Mouse (Mus musculus) liver, adult 2 months (tissue): ENCODE data around the gene Dclk1. TPM values are rescaled to one million over a fixed set of nuclear protein-coding genes. Genes with fewer than 3 reads are reported as not detected.

Source experiments
- DNase-seq: peaks from one replicate; pipeline ENCODE4 v3.0.0-alpha.2; 2011; ENCODE audit warnings: low read depth, low spot score; ENCODE audit errors: extremely low read depth
- H3K27ac ChIP-seq: fragments of 200-500 bp; replicated peaks from 2 replicates; pipeline ENCODE4 v1.5.1; 2012; ENCODE audit warnings: low read depth, mild to moderate bottlenecking, control low read depth, inconsistent platforms, low read length; ENCODE audit not compliant: insufficient read depth
- H3K27me3 ChIP-seq: fragments of 200-500 bp; 2 replicates; pipeline ENCODE4 v1.6.1; 2012; ENCODE audit warnings: mild to moderate bottlenecking, moderate library complexity, low read length, inconsistent platforms; ENCODE audit not compliant: control insufficient read depth, insufficient read depth
- H3K36me3 ChIP-seq: fragments of 200-500 bp; 2 replicates; pipeline ENCODE4 v1.6.1; 2012; ENCODE audit warnings: low read length, inconsistent platforms; ENCODE audit not compliant: control insufficient read depth, insufficient read depth
- H3K4me1 ChIP-seq: fragments of 200-500 bp; 2 replicates; pipeline ENCODE4 v1.6.1; 2011; ENCODE audit warnings: low read length; ENCODE audit not compliant: control insufficient read depth, insufficient read depth
- H3K4me3 ChIP-seq: fragments of 200-500 bp; 2 replicates; pipeline ENCODE4 v1.5.1; 2011; ENCODE audit warnings: low read depth, mild to moderate bottlenecking, control low read depth, low read length, moderate library complexity; ENCODE audit not compliant: insufficient read depth
- H3K79me2 ChIP-seq: fragments of 200-500 bp; 2 replicates; pipeline ENCODE4 v1.6.1; 2012; ENCODE audit warnings: inconsistent platforms, mild to moderate bottlenecking, low read length, moderate library complexity; ENCODE audit not compliant: control insufficient read depth, insufficient read depth
- H3K9ac ChIP-seq: fragments of 200-500 bp; 2 replicates; pipeline ENCODE4 v1.6.1; 2012; ENCODE audit warnings: low read depth, mild to moderate bottlenecking, control low read depth, inconsistent platforms, low read length
- CTCF ChIP-seq: fragments of 200-500 bp; IDR thresholded peaks from 2 replicates; pipeline ENCODE4 v1.5.1; 2011; ENCODE audit warnings: low read depth, low read length, control low read depth
- POLR2A ChIP-seq: fragments of 200-500 bp; IDR thresholded peaks from 2 replicates; pipeline ENCODE4 v1.6.1; 2011; ENCODE audit warnings: low read length, control low read depth; ENCODE audit not compliant: insufficient read depth; ENCODE audit errors: extremely low read depth
- WGBS: fragments of 180-500 bp; shearing (Covaris S2); methylation state at CpG from one replicate; pipeline ENCODE4 v1.1.7; 2018; 5-methylcytosine and 5-hydroxymethylcytosine counted together
- polyA plus RNA-seq: library from polyadenylated mRNA; depleted of rRNA; stranded (reverse); fragments of >200 nt; gene quantifications from 2 replicates; pipeline ENCODE4 v1.2.3, GENCODE M21; 2012
- total RNA-seq: library from RNA; depleted of rRNA; stranded (reverse); fragments of >200 nt; gene quantifications from 2 replicates; pipeline ENCODE4 v1.2.3, GENCODE M21; 2014

Dclk1 gene
- total and polyA plus RNA-seq, 2 experiments = 0.46 TPM; not detected in 1

GRCm38 (mm10) chr3:55451877-55452276, 209.7 kb downstream of the Dclk1 start:
- WGBS = 85% methylated on average over 3 of the region's 3 CpGs
- no peak for DNase-seq
- H3K4me1 ChIP-seq = no peaks in the 10 kb centered on the region
- no peak overlapping the region for H3K4me3 ChIP-seq
- no peak for TF ChIP-seq POLR2A
- no peak for TF ChIP-seq CTCF
- no peaks in the 10 kb centered on the region for H3K27me3 ChIP-seq
- no peak overlapping the region for H3K27ac ChIP-seq
- no peaks in the 10 kb centered on the region for H3K79me2 ChIP-seq
- H3K36me3 ChIP-seq = no peaks in the 10 kb centered on the region
- H3K9ac ChIP-seq = no peak overlapping the region

- Histone ChIP-seq H3K27me3 (no peaks in the 10 kb centered on the region), H3K27ac (no peak overlapping the region), H3K79me2 (no peaks in the 10 kb centered on the region), H3K4me1 (no peaks in the 10 kb centered on the region), H3K36me3 (no peaks in the 10 kb centered on the region), H3K4me3 (no peak overlapping the region), H3K9ac (no peak overlapping the region)
- no peak for DNase-seq
- TF ChIP-seq CTCF = no peak
- TF ChIP-seq POLR2A = no peak
- WGBS = 86% methylated on average over 2 of the region's 2 CpGs
Measured at GRCm38 (mm10) chr3:55452464-55452863, 210.3 kb downstream of the Dclk1 start.

- Histone ChIP-seq H3K4me1 (no peaks in the 10 kb centered on the region), H3K36me3 (no peaks in the 10 kb centered on the region), H3K4me3 (no peak overlapping the region), H3K27me3 (no peaks in the 10 kb centered on the region), H3K79me2 (no peaks in the 10 kb centered on the region), H3K9ac (no peak overlapping the region), H3K27ac (no peak overlapping the region)
- no peak for TF ChIP-seq CTCF
- no peak for TF ChIP-seq POLR2A
- DNase-seq = no peak
- WGBS = 75% methylated on average over 3 of the region's 3 CpGs
Measured at GRCm38 (mm10) chr3:55461092-55461491, 218.9 kb downstream of the Dclk1 start.

- Histone ChIP-seq H3K4me1 (no peaks in the 10 kb centered on the region), H3K27ac (no peak overlapping the region), H3K4me3 (no peak overlapping the region), H3K79me2 (no peaks in the 10 kb centered on the region), H3K36me3 (no peaks in the 10 kb centered on the region), H3K9ac (no peak overlapping the region), H3K27me3 (no peaks in the 10 kb centered on the region)
- 7% methylated on average over 17 of the region's 17 CpGs for WGBS
- no peak for TF ChIP-seq POLR2A
- TF ChIP-seq CTCF = no peak
- DNase-seq = no peak
Measured at GRCm38 (mm10) chr3:55461685-55462655, 219.8 kb downstream of the Dclk1 start.

GRCm38 (mm10) chr3:55462904-55463668, 220.9 kb downstream of the Dclk1 start:
- H3K79me2 ChIP-seq = no peaks in the 10 kb centered on the region
- H3K36me3 ChIP-seq = no peaks in the 10 kb centered on the region
- no peak overlapping the region for H3K9ac ChIP-seq
- DNase-seq = no peak
- no peak overlapping the region for H3K27ac ChIP-seq
- WGBS = 88% methylated on average over 4 of the region's 4 CpGs
- no peaks in the 10 kb centered on the region for H3K4me1 ChIP-seq
- TF ChIP-seq CTCF (no peak), POLR2A (no peak)
- H3K4me3 ChIP-seq = no peak overlapping the region
- no peaks in the 10 kb centered on the region for H3K27me3 ChIP-seq
